Mouse (Mus musculus): ENCODE data around the gene Hnrnpl.

The Hnrnpl gene

GRCm38 (mm10) chr7:28808221-28808941 lies at the start of gene Hnrnpl:
Hnrnpl (plus strand) TSS chr7:28808541.
- DNase-seq (ENCODE audit: low spot score in 2 of 2): peak in 1 of 2 experiments; percentile 76

- no peak for DNase-seq (ENCODE audit: low spot score in 2 of 2)
Measured at GRCm38 (mm10) chr7:28758623-28759022, 49.7 kb upstream of the Hnrnpl start.

- no peak for DNase-seq (ENCODE audit: low spot score in 2 of 2)
Measured at GRCm38 (mm10) chr7:28761907-28762306, 46.4 kb upstream of the Hnrnpl start.

- DNase-seq (ENCODE audit: low spot score in 2 of 2): no peak
Measured at GRCm38 (mm10) chr7:28765211-28765610, 43.1 kb upstream of the Hnrnpl start.

GRCm38 (mm10) chr7:28766173-28766879 lies 42.0 kb upstream of the Hnrnpl start, which contains the start of gene Sirt2:
Sirt2 (plus strand) TSS chr7:28766735.
- peak; percentile 95 to 96 for DNase-seq (ENCODE audit: low spot score in 2 of 2)

- DNase-seq (ENCODE audit: low spot score in 2 of 2): no peak
Measured at GRCm38 (mm10) chr7:28766910-28767309, 41.4 kb upstream of the Hnrnpl start.

- no peak for DNase-seq (ENCODE audit: low spot score in 2 of 2)
Measured at GRCm38 (mm10) chr7:28767462-28767965, 40.8 kb upstream of the Hnrnpl start, which contains the start of gene Nfkbib. Nfkbib (minus strand) TSS chr7:28767512.

- DNase-seq (ENCODE audit: low spot score in 2 of 2): no peak
Measured at GRCm38 (mm10) chr7:28769414-28769958, 38.9 kb upstream of the Hnrnpl start.

- no peak for DNase-seq (ENCODE audit: low spot score in 2 of 2)
Measured at GRCm38 (mm10) chr7:28770309-28770708, 38.0 kb upstream of the Hnrnpl start.

GRCm38 (mm10) chr7:28771867-28772266 lies 36.5 kb upstream of the Hnrnpl start:
- no peak for DNase-seq (ENCODE audit: low spot score in 2 of 2)

- no peak for DNase-seq (ENCODE audit: low spot score in 2 of 2)
Measured at GRCm38 (mm10) chr7:28773163-28773562, 35.2 kb upstream of the Hnrnpl start.

- DNase-seq (ENCODE audit: low spot score in 2 of 2): no peak
Measured at GRCm38 (mm10) chr7:28774164-28774563, 34.2 kb upstream of the Hnrnpl start.

- no peak for DNase-seq (ENCODE audit: low spot score in 2 of 2)
Measured at GRCm38 (mm10) chr7:28775129-28775528, 33.2 kb upstream of the Hnrnpl start.

GRCm38 (mm10) chr7:28778825-28779224 lies 29.5 kb upstream of the Hnrnpl start:
- DNase-seq (ENCODE audit: low spot score in 2 of 2): no peak

- DNase-seq (ENCODE audit: low spot score in 2 of 2): peak; percentile 83 to 93
Measured at GRCm38 (mm10) chr7:28780067-28780658, 28.2 kb upstream of the Hnrnpl start.

GRCm38 (mm10) chr7:28780857-28781256 lies 27.5 kb upstream of the Hnrnpl start:
- no peak for DNase-seq (ENCODE audit: low spot score in 2 of 2)

GRCm38 (mm10) chr7:28781261-28781663 lies 27.1 kb upstream of the Hnrnpl start:
- no peak for DNase-seq (ENCODE audit: low spot score in 2 of 2)

- DNase-seq (ENCODE audit: low spot score in 2 of 2): no peak
Measured at GRCm38 (mm10) chr7:28785161-28785560, 23.2 kb upstream of the Hnrnpl start.

GRCm38 (mm10) chr7:28787884-28788283 lies 20.5 kb upstream of the Hnrnpl start:
- DNase-seq (ENCODE audit: low spot score in 2 of 2): no peak

GRCm38 (mm10) chr7:28788307-28789195 lies 19.8 kb upstream of the Hnrnpl start, which contains the start of gene Rinl:
Rinl (plus strand) TSS chr7:28788969.
- DNase-seq (ENCODE audit: low spot score in 2 of 2): no peak

- no peak for DNase-seq (ENCODE audit: low spot score in 2 of 2)
Measured at GRCm38 (mm10) chr7:28789235-28789634, 19.1 kb upstream of the Hnrnpl start.

Data from urinary bladder, postnatal 4 days (tissue).